ENCODE assay signal across 30 mouse cellular contexts in the genomic region with DNA sequence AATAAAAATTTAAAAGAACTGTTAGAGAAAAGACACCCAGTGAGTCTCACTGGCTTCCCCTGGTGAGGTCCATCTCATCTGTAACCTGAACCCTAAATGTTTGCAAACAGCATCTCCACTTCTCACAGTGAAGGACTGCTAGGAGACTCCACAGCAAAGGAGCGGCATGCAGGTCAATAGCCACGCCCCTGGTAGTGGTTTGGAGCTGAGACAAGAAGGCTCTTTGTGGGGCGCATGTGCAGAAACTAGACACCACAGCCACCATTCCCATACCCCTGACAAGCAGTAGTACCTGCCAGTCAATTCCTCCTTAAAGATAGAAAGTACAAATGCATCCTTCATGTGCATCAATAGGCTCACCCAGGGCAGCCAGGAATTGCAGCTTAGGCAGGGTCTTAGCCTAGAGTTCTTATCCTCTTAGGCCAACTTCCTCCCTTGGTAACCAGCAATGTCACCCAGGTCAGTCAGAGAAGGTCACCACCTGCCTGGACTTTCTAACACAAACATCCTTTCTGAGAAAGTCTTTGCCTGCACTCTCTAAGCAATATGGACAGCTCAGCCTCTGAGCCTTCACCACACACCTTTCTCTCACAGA. TPM values are rescaled to one million over a fixed set of nuclear protein-coding genes. Genes with fewer than 3 reads are reported as not detected.
DNase-seq lines count a peak whose midpoint lies in the region; ATAC-seq and TF ChIP-seq lines count a peak whose summit lies in the region.
"Had no signal": no experiment of that assay in that cellular context is flagged by ENCODE, and none has a peak within 500 bp of the region (broad histone marks: within the 10 kb centered on the region; RNA-seq: fewer than 3 reads in every experiment).

No protein-coding gene starts in this region.

- peak; percentile 23 to 52 for DNase-seq in lung, adult 18-20 months
- no peak for DNase-seq in lung, adult 2 months
- DNase-seq in ES-CJ7 (ENCODE audit: low read depth, low spot score), result peak; percentile 79
- DNase-seq in R1 (ENCODE audit: low read depth, low spot score), result peak; percentile 79
- DNase-seq in cerebellum, postnatal 36 days, result peak; percentile 26 to 29
- no peak for DNase-seq in kidney, postnatal 14 days
- DNase-seq: adrenal gland, adult 2 months; gastrocnemius, postnatal 36 days; heart, adult 18-20 months; heart, postnatal 4 days; kidney, adult 9 months; kidney, postnatal 10 days; layer of hippocampus, adult 9-11 months; liver; lung, postnatal 4 days; right cerebral cortex, postnatal 25 days; thymus, adult 18-20 months; thymus, postnatal 25 days had no signal

- TF ChIP-seq CTCF in lung, adult 2 months (IDR thresholded peaks at IDR 0.05; ENCODE audit: insufficient read depth, low read length), result no peak

- 41% methylated on average over 3 of the region's 3 CpGs for WGBS in lung, adult 2 months

- no peak overlapping the region for H3K4me3 ChIP-seq in lung, adult 2 months (replicated peaks; ENCODE audit: extremely low read depth, low read depth, low read length)
- H3K4me3 ChIP-seq: embryonic facial prominence, embryonic 12.5 days; hindbrain, embryonic 13.5 days; lung, embryonic 15.5 days; megakaryocyte, embryonic 14.5 days; midbrain, embryonic 13.5 days had no signal

- ATAC-seq in frontal cortex, adult (ENCODE audit: low TSS enrichment), result no peak
- ATAC-seq: activated CD4-positive, CD25-positive, alpha-beta regulatory T cell, adult 4 months; forebrain, embryonic 14.5 days; intestine, postnatal 0 days; midbrain, embryonic 13.5 days had no signal

- TF ChIP-seq POLR2A in lung, adult 2 months (IDR thresholded peaks at IDR 0.05; ENCODE audit: borderline replicate concordance, extremely low read depth, low read depth, low read length), result no peak

- H3K4me1 ChIP-seq in lung, adult 2 months (ENCODE audit: control insufficient read depth, insufficient read depth, low read length), result no peaks in the 10 kb centered on the region

RNA-seq across cellular contexts. Expression of gene Zfyve28, which starts 4.0 kb away (rescaled TPM):
- polyA plus RNA-seq in lung, adult 2 months (2012; rRNA removed), result 4.5 and 6.4 TPM in 2 replicates

RNA-seq across cellular contexts. Expression of gene Cfap99, which starts 4.1 kb away (rescaled TPM):
- polyA plus RNA-seq in lung, adult 2 months (2012; rRNA removed), result 1.3 and 1.8 TPM in 2 replicates
- polyA plus RNA-seq: activated CD4-positive, CD25-positive, alpha-beta regulatory T cell, adult 4 months; adrenal gland, adult 2 months; embryonic facial prominence, embryonic 12.5 days; intestine, postnatal 0 days; limb, embryonic 11.5 days; liver, embryonic 14.5 days; midbrain, embryonic 13.5 days; stomach, embryonic 16.5 days had no signal

RNA-seq across cellular contexts. Expression of gene Rnf4, which starts 51.8 kb away (rescaled TPM):
- 39.7 and 57.4 TPM in 2 replicates for polyA plus RNA-seq in lung, adult 2 months (2012; rRNA removed)

Comparison
In these comparisons a context has a peak if more than half of its experiments do, and no peak if none do; other contexts are left out.
1. DNase-seq: peak in lung, adult 18-20 months (2 of 2), ES-CJ7 (single experiment), R1 (single experiment) and cerebellum, postnatal 36 days (2 of 2); none in lung, adult 2 months (single experiment) and kidney, postnatal 14 days (single experiment).